Mouse (Mus musculus) embryonic facial prominence, embryonic 11.5 days (tissue): ENCODE data around the gene 1700015G11Rik. TPM values are rescaled to one million over a fixed set of nuclear protein-coding genes. Genes with fewer than 3 reads are reported as not detected.

Experiments used
- ATAC-seq: fragments of 200-750 bp; cut with Nextera tagmentation; replicated peaks from 2 replicates; pipeline ENCODE4 v1.8.0; 2017; ENCODE audit warnings: low read depth; ENCODE audit not compliant: insufficient number of reproducible peaks, low FRiP score, low TSS enrichment
- DNase-seq: peaks from one replicate; pipeline ENCODE4 v3.0.0-alpha.2; 2015; ENCODE audit warnings: low spot score
- H3K27ac ChIP-seq: fragments of 300-500 bp; sonication (generic); replicated peaks from 2 replicates; pipeline ENCODE4 v1.5.1; 2014; ENCODE audit warnings: mild to moderate bottlenecking, low read depth, low read length, control low read depth
- H3K27me3 ChIP-seq: fragments of 300-500 bp; sonication (generic); 2 replicates; pipeline ENCODE4 v1.6.1; 2014; ENCODE audit warnings: mild to moderate bottlenecking, low read length, moderate library complexity, mixed read lengths; ENCODE audit not compliant: control insufficient read depth, insufficient read depth
- H3K36me3 ChIP-seq: fragments of 300-500 bp; sonication (generic); replicated peaks from 2 replicates; pipeline ENCODE4 v1.6.1; 2014; ENCODE audit warnings: low read depth, mild to moderate bottlenecking, low read length, moderate library complexity, mixed read lengths; ENCODE audit not compliant: control insufficient read depth, insufficient read depth
- H3K4me1 ChIP-seq: fragments of 300-500 bp; sonication (generic); 2 replicates; pipeline ENCODE4 v1.6.1; 2014; ENCODE audit warnings: low read length, mixed read lengths; ENCODE audit not compliant: control insufficient read depth, insufficient read depth
- H3K4me2 ChIP-seq: fragments of 300-500 bp; sonication (generic); 2 replicates; pipeline ENCODE4 v1.6.1; 2014; ENCODE audit warnings: low read depth, mild to moderate bottlenecking, control low read depth, low read length, moderate library complexity
- H3K4me3 ChIP-seq: fragments of 300-500 bp; sonication (generic); 2 replicates; pipeline ENCODE4 v1.5.1; 2014; ENCODE audit warnings: low read depth, low read length, control low read depth
- H3K9ac ChIP-seq: fragments of 300-500 bp; sonication (generic); replicated peaks from 2 replicates; pipeline ENCODE4 v1.6.1; 2014; ENCODE audit warnings: mild to moderate bottlenecking, control low read depth, low read length
- H3K9me3 ChIP-seq: fragments of 300-500 bp; sonication (generic); replicated peaks from 2 replicates; pipeline ENCODE4 v1.6.1; 2016; ENCODE audit warnings: mild to moderate bottlenecking, low read length, inconsistent platforms, mixed read lengths; ENCODE audit not compliant: control insufficient read depth
- WGBS: fragments of 180-500 bp; shearing (Covaris S2); extraction: QIAGEN DNeasy Blood & Tissue Kit; methylation state at CpG from one replicate; pipeline ENCODE4 v1.1.7; 2014; 5-methylcytosine and 5-hydroxymethylcytosine counted together
- polyA plus RNA-seq: library from polyadenylated mRNA; unstranded; fragments of >200 nt; fragmentation: Nextera tagmentation; extraction: Ambion mirVana; gene quantifications from 2 replicates; pipeline ENCODE4 v1.2.1, GENCODE M21; 2014

1700015G11Rik gene
- polyA plus RNA-seq, 1 experiment from 2014 or later: not detected

DNA sequence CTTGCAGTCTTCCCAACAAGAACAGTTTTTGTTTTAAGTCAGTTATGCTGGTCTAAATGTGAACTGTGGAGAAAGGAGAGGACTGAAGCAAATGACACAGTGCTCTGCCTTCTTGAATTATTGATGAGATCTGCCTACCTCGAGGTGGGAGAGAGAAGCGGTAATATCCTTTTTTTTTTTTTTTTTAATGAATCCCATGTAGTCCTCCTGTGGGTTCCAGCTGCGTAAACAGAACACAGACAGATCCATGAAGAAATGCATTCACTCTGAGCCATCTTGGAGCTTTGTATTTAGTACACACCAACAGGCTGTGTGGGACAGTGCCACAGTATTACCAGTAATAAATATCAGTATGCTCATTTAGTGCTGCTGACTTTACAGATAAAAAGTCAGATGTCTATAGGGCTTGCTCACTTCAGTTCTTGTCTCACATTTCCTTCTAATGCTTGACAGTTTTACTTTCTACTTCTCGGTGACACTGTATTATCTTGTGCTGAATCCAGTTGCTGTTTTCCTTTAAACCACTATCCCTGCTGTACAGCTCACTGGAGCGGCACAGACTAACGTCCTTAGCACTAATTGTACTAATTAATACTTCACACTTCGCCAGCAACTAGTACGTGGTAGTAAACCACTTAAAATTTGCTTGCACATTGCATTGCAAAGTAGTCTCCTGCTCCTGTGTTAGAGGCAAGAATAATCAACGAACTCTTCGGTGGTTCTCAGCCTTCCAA lies 53.1 kb downstream of the 1700015G11Rik start:
- ATAC-seq: no peak; the same call in 1 of the 2 replicates
- no peak overlapping the region for H3K4me3 ChIP-seq
- no peaks in the 10 kb centered on the region for H3K27me3 ChIP-seq
- no peaks in the 10 kb centered on the region for H3K36me3 ChIP-seq
- 70% methylated on average over 10 of the region's 10 CpGs for WGBS
- H3K27ac ChIP-seq: no peak overlapping the region
- H3K4me1 ChIP-seq: no peaks in the 10 kb centered on the region
- H3K9ac ChIP-seq: no peak overlapping the region
- DNase-seq: no peak
- no peaks in the 10 kb centered on the region for H3K9me3 ChIP-seq
- H3K4me2 ChIP-seq: no peak overlapping the region

Other genes with a start within 250 kb of the 1700015G11Rik start
- gene Gas2, start 153.7 kb downstream of the 1700015G11Rik start, polyA plus RNA-seq: 51.2 and 60.9 TPM in 2 replicates
- 15.1 and 16.8 TPM in 2 replicates for gene Fancf, start 153.5 kb downstream of the 1700015G11Rik start, polyA plus RNA-seq
- 11.1 and 16.2 TPM in 2 replicates for gene Svip, start 9.7 kb downstream of the 1700015G11Rik start, polyA plus RNA-seq